Mouse (Mus musculus): Measurements from ENCODE around the gene Fbxo21. TPM values are rescaled to one million over a fixed set of nuclear protein-coding genes. Genes with fewer than 3 reads are reported as not detected.
A peak's percentile ranks its signal among the peaks of the same experiment; 100 is the strongest.

Fbxo21 gene
- polyA plus RNA-seq, 1 experiment = 12.9 TPM

DNA sequence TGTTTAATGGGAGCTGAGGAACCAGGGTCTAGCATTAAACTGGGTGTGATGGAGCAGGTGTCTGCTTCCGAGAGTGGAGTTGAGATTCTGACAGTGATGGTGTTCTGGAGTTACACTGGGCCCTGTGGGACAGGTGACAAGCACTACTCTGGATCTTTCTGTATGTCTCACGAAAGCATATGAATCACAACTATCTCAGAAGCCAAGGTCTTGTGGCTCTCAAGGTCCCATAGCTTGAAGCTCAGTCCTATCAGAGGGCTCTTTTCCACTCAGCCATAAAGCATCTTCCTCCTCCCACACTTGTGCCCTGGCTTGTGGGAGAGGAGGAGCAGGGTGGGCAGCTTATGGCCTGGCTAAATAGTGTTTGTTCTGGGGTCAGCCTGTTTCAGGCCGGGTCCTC is 14.4 kb downstream of the Fbxo21 start:
- H3K4me3 ChIP-seq (ENCODE audit: low read depth, low read length) = no peak overlapping the region
- no peaks in the 10 kb centered on the region for H3K27me3 ChIP-seq (ENCODE audit: control insufficient read depth, insufficient read depth, low read length)
- TF ChIP-seq CTCF (IDR thresholded peaks at IDR 0.05; ENCODE audit: extremely low read depth, insufficient read length, insufficient replicate concordance, low read depth, low read length) = no peak
- no peak for TF ChIP-seq POLR2A (IDR thresholded peaks at IDR 0.05; ENCODE audit: low read depth, low read length)
- 66% methylated on average over 3 of the region's 3 CpGs for WGBS
- no peak overlapping the region for H3K27ac ChIP-seq (ENCODE audit: insufficient read depth, low read depth, low read length)
- peaks cover 9% of the 10 kb centered on the region for H3K4me1 ChIP-seq (ENCODE audit: control insufficient read depth, insufficient read depth, insufficient read length, low read length)
- H3K36me3 ChIP-seq (ENCODE audit: control insufficient read depth, insufficient read depth, low read length) = peaks cover 6% of the 10 kb centered on the region; the same call in 1 of the 2 replicates

DNA sequence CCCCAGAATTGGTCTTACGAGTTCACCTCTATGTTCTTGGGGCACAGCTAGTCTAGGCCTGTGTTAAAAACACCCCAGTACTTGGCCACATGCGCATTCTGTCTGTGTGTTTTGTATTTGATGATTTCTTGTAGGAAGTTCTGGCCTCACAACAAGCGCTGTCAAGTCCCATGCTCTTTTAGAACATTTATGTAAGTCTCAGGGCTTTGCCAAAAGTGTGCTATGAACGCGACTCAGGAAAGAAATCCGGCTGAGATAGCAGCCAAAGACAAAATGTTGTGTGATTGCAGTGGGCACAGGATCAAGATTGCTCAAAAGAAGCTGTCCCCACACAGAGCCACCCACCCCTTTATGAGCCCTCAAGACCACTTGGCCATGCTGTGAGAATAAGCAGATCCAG is 17.0 kb downstream of the Fbxo21 start:
- no peak overlapping the region for H3K27ac ChIP-seq (ENCODE audit: insufficient read depth, low read depth, low read length)
- no peak overlapping the region for H3K4me3 ChIP-seq (ENCODE audit: low read depth, low read length)
- WGBS = 89% methylated on average over 6 of the region's 6 CpGs
- H3K27me3 ChIP-seq (ENCODE audit: control insufficient read depth, insufficient read depth, low read length) = no peaks in the 10 kb centered on the region
- TF ChIP-seq POLR2A (IDR thresholded peaks at IDR 0.05; ENCODE audit: low read depth, low read length) (no peak), CTCF (IDR thresholded peaks at IDR 0.05; ENCODE audit: extremely low read depth, insufficient read length, insufficient replicate concordance, low read depth, low read length) (no peak)
- H3K4me1 ChIP-seq (ENCODE audit: control insufficient read depth, insufficient read depth, insufficient read length, low read length) = peaks cover 17% of the 10 kb centered on the region
- H3K36me3 ChIP-seq (ENCODE audit: control insufficient read depth, insufficient read depth, low read length) = peaks cover 7% of the 10 kb centered on the region; the same call in 1 of the 2 replicates

DNA sequence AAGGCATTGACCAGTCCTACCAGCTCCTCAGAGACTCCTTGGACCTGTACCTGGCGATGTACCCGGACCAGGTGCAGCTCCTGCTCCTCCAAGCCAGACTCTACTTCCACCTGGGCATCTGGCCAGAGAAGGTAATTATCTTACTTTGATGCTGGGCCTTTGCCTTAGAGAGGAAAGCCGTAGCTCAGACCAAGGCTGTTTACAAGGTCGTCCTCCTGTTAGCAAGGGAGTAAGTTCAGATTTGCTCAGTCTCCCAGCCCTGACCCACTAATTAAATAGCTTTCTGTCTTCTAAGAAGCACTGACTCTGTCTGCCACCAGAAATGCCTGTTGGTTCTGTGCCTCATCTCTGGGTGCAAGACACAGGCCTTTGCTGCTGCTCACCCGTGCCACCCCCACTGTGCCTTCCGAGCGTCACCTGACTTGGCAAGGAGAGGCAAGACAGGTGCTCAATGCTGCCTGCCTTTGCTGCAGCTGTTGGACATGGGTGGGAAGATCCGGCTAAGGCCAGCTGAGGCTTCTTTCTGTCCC is 18.9 kb downstream of the Fbxo21 start:
- Histone ChIP-seq H3K27ac (ENCODE audit: insufficient read depth, low read depth, low read length) (peak overlapping the region; percentile 7), H3K4me3 (ENCODE audit: low read depth, low read length) (no peak overlapping the region), H3K27me3 (ENCODE audit: control insufficient read depth, insufficient read depth, low read length) (no peaks in the 10 kb centered on the region), H3K36me3 (ENCODE audit: control insufficient read depth, insufficient read depth, low read length) (peaks cover 7% of the 10 kb centered on the region; the same call in 1 of the 2 replicates), H3K4me1 (ENCODE audit: control insufficient read depth, insufficient read depth, insufficient read length, low read length) (peaks cover 16% of the 10 kb centered on the region)
- TF ChIP-seq POLR2A (IDR thresholded peaks at IDR 0.05; ENCODE audit: low read depth, low read length) (no peak), CTCF (IDR thresholded peaks at IDR 0.05; ENCODE audit: extremely low read depth, insufficient read length, insufficient replicate concordance, low read depth, low read length) (no peak)
- WGBS = 35% methylated on average over 8 of the region's 8 CpGs

DNA sequence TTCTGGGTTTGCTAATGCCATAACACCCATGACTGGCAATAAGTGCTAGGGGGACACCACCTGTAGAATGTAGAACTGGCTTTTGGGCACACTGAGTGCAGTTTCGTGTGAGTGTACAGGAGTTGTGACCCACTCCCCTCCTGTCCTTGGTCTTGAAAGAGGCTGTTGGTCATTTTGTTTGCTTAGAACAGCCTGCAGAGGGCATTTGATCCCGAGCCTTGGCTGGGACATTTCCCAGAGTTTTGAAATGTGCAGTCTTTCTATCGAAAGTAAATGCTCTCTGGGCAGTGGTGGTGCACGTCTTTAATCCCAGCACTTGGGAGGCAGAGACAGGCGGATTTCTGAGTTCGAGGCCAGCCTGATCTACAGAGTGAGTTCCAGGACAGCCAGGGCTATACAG is 19.4 kb downstream of the Fbxo21 start:
- peaks cover 7% of the 10 kb centered on the region; the same call in 1 of the 2 replicates for H3K36me3 ChIP-seq (ENCODE audit: control insufficient read depth, insufficient read depth, low read length)
- TF ChIP-seq POLR2A (IDR thresholded peaks at IDR 0.05; ENCODE audit: low read depth, low read length) (no peak), CTCF (IDR thresholded peaks at IDR 0.05; ENCODE audit: extremely low read depth, insufficient read length, insufficient replicate concordance, low read depth, low read length) (no peak)
- H3K4me3 ChIP-seq (ENCODE audit: low read depth, low read length) = no peak overlapping the region
- peaks cover 12% of the 10 kb centered on the region for H3K4me1 ChIP-seq (ENCODE audit: control insufficient read depth, insufficient read depth, insufficient read length, low read length)
- WGBS = 64% methylated on average over 6 of the region's 6 CpGs
- peak overlapping the region; percentile 7 for H3K27ac ChIP-seq (ENCODE audit: insufficient read depth, low read depth, low read length)
- no peaks in the 10 kb centered on the region for H3K27me3 ChIP-seq (ENCODE audit: control insufficient read depth, insufficient read depth, low read length)

DNA sequence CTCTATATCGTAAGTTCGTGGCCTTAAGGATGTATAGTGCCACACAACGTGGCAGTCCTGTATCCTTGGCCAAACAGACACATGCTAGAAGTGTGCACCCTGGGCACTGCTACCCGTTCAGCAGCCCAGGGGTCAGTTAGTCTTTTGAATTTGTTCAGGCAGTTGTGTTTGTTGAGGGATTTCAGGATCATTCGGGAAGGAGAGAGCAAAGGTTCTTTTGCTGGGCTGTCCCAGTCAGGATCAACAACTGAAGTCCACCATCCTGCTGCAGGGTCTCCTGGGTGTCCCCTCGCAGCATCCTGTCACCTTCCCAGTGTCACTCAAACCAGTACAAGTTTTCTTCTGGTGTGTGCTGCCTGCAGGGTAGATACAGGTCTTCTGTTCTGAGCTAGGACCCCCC is 20.1 kb downstream of the Fbxo21 start:
- no peaks in the 10 kb centered on the region for H3K27me3 ChIP-seq (ENCODE audit: control insufficient read depth, insufficient read depth, low read length)
- TF ChIP-seq POLR2A (IDR thresholded peaks at IDR 0.05; ENCODE audit: low read depth, low read length) (no peak), CTCF (IDR thresholded peaks at IDR 0.05; ENCODE audit: extremely low read depth, insufficient read length, insufficient replicate concordance, low read depth, low read length) (no peak)
- H3K36me3 ChIP-seq (ENCODE audit: control insufficient read depth, insufficient read depth, low read length) = peaks cover 2% of the 10 kb centered on the region; the same call in 1 of the 2 replicates
- WGBS = 61% methylated on average over 6 of the region's 6 CpGs
- no peak overlapping the region for H3K27ac ChIP-seq (ENCODE audit: insufficient read depth, low read depth, low read length)
- H3K4me1 ChIP-seq (ENCODE audit: control insufficient read depth, insufficient read depth, insufficient read length, low read length) = peaks cover 12% of the 10 kb centered on the region
- no peak overlapping the region for H3K4me3 ChIP-seq (ENCODE audit: low read depth, low read length)

DNA sequence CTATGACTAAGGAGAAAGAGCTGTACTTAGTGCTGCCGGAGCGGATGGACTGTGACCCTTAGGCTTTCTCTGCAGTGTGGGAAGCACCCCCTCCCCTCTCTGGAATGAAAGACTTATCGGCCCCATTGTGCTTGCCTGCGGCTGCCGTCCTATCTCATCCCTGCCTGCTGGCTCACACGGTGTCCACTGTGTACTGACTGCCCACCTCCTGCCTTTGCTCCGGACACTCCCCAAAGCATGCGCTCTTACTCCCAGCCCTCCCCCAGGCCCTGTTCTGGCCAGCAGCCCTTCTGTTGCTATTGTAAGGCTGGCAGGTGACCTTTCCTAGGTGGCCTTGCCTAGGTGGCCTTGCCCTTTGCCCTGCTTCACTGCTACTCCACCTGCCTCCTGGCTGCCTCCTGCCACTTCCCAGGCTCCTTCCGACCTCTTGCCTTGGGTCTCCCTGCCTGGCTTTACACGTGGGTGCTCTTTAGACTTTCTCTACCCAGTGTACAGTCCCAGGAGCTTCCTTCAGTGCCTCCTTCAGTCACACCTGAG is 21.0 kb downstream of the Fbxo21 start:
- Histone ChIP-seq H3K36me3 (ENCODE audit: control insufficient read depth, insufficient read depth, low read length) (peaks cover 7% of the 10 kb centered on the region), H3K4me3 (ENCODE audit: low read depth, low read length) (no peak overlapping the region), H3K4me1 (ENCODE audit: control insufficient read depth, insufficient read depth, insufficient read length, low read length) (peaks cover 12% of the 10 kb centered on the region), H3K27me3 (ENCODE audit: control insufficient read depth, insufficient read depth, low read length) (no peaks in the 10 kb centered on the region), H3K27ac (ENCODE audit: insufficient read depth, low read depth, low read length) (no peak overlapping the region)
- WGBS = 49% methylated on average over 10 of the region's 10 CpGs
- TF ChIP-seq CTCF (IDR thresholded peaks at IDR 0.05; ENCODE audit: extremely low read depth, insufficient read length, insufficient replicate concordance, low read depth, low read length) (no peak), POLR2A (IDR thresholded peaks at IDR 0.05; ENCODE audit: low read depth, low read length) (0 out of 2 replicates have a peak, but pooled peaks have one; percentile 22)

DNA sequence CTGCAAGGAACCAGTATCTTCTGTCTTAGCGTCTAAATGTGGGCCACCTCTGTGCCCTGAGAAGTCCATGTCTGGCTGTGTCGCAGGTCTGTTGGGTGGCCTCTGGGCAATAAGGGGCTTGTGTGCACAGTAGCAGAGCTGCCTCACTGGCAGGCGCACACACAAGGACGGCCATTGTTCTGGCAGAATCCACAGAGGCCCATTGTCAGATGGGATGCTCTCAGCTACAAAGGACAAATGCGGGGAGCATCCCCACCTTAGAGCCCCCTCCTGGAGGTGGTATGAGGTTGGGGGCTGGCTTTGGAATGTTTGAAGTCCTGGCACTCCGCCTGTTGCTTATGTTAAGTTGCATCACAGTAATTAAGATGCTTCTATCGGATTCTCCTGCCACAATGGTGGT is 22.5 kb downstream of the Fbxo21 start:
- Histone ChIP-seq H3K27ac (ENCODE audit: insufficient read depth, low read depth, low read length) (no peak overlapping the region), H3K4me1 (ENCODE audit: control insufficient read depth, insufficient read depth, insufficient read length, low read length) (peaks cover 12% of the 10 kb centered on the region), H3K36me3 (ENCODE audit: control insufficient read depth, insufficient read depth, low read length) (peaks cover 7% of the 10 kb centered on the region), H3K4me3 (ENCODE audit: low read depth, low read length) (no peak overlapping the region), H3K27me3 (ENCODE audit: control insufficient read depth, insufficient read depth, low read length) (no peaks in the 10 kb centered on the region)
- 93% methylated on average over 7 of the region's 7 CpGs for WGBS
- TF ChIP-seq CTCF (IDR thresholded peaks at IDR 0.05; ENCODE audit: extremely low read depth, insufficient read length, insufficient replicate concordance, low read depth, low read length) (no peak), POLR2A (IDR thresholded peaks at IDR 0.05; ENCODE audit: low read depth, low read length) (no peak)
